Mouse (Mus musculus) R1 (cell line): ENCODE measurements around the gene Ppt2.

Source experiments
- DNase-seq: peaks from one replicate; pipeline ENCODE4 v3.0.0-alpha.2; 2018; ENCODE audit warnings: low read depth, low spot score

Ppt2 gene

DNA sequence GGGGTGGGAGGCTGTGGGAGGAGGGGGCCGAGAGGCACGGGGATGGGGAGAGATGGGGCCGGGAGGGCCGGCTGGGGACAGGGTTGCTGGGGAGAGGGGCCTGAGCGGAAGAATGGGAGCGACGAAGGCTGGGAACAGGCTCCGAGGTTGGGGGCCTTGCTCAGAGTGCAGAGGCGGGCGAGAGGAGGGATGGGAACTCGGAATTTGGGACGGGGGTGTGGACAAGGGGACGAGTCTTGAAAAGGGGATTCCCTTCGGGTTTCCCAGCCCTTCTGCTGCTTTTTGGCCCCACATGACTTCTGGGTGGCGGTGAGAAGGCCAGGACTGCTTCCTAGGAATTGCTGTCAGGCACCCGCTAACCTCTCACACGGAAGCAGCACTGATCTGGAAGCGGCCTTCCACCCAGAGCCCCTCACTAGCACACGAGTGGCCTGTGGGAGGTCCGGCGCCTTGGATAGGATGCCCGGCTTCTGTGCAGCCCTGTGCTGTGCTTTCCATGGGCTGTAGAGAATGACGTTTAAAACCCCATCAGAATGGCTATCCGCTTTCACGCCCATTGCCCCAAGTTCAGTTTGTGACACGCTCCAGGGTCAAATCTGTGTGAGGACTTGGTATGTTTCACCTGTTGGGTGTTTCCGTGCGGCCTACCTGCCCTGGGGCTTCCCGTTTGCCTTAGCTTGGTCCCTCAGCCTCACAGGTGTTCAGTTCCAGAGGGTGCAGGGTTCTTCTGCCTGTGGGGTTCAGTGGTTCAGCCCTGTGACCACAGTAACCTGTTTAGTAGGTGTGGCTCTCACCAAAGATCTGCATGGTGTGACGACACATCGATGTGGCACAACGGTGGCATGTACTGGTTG is 21.9 kb downstream of the Ppt2 start:
- DNase-seq = no peak

DNA sequence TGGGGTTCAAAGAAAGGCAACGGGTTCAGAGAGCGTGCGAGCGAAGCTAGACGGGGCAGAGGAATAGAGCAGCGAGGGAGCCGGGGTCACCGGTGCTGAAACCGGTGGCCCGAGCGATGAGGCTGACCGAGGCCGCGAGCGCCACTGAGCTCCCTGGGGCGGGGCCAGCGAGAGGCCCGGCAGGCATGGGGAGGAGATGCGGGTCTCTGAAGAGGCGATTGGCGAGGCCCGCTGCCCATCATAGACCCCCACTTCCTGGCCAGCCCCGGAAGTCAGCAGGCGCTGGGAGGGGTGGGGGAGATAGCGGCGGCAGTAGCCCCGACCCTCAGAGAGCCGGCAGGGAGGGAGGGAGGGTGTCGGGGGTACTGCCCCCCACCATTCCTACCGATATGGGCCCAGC is 22.7 kb downstream of the Ppt2 start:
- peak; percentile 96 for DNase-seq

DNA sequence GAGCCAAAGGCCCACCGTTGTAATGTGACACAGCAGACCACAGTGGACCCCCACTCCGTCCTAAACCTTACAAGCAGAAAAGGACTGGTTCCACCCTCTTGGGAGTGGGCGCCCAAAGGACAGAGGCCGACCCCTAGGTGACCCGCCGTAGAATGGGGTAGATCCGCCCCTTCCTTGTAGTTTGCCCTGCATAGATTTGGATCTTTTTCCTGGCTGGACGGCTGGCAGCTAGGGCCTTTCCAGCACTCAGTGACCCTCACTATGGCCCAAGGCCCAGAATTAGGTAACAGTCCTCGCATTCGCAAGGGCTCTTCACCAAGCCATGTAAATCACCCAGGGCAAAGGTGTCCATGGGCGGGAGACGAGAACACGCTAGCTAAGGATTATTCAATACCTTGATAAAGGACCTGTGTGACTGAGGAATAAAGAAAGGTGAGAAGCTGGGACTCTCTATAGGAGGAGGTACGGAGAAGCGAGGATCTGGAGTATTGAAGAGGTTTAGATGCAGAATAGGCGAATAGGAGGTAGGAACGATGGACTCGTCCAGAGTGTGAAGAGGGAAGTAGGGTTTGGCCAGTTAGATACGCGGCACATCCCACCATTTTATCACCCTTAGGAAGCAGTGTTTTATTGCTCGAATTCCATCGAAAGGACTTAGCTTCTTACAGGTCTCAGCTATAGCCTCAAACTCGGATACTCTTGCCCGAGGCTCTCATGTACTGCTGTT is 23.6 kb downstream of the Ppt2 start:
- no peak for DNase-seq

DNA sequence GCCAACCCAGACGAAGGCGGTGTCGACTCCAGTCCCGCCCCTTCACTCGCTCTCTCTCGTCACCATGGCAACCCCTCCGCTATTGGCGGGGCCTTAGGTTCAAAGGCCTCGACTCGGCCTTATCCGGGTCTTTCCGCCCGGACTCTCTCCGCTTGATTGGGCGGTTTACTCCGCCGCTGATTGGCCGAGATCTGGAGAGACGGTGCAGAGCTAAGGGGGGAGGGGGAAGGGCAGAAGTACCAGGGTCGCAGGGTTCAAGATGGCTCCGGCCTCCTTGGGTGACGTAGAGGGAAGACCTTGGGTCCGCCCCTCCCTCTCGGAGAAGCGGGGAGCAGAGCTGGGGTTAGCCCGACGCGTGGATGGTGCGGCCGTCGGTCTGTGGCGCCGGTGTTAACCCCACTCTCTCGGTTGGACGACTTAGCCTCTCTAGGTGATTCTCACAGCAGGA is 24.2 kb downstream of the Ppt2 start, which contains the start of gene Agpat1:
TSS of gene Agpat1 (plus strand) at position 202 of the 448 bp plus-strand sequence.
- peak; percentile 100 for DNase-seq

DNA sequence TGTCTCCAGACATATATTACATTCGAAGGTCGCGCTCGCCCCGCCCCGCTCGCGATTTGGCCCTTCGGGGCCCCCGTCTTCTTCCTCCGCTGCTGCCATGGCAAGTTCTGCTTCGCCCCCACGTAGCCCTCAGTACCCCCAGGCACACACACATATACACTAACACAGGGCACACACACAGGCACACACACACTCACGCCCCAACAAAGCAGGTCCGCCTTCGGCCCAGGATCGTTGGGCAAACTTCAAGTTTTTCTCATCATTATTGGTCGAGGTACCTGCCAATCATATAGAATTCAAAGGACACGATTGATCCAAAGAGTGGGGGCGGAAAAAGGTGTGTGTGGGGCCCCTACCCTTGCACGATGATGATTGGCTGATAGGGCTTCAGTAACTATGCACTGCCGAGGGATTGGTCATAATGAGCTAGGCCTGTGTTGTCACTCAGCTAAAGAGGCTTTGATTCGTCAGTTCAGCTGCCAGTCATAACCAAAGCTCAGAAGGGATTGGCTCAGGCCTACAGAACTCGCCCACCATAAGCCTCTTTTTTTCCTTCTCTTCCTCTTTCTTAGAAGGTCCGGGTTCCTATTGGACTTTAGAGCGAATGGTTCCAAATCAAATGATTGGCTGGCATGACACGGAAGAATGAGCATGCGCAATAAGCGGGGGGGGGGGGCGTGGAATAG is 24.8 kb downstream of the Ppt2 start, which contains the start of gene Rnf5:
TSS of gene Rnf5 (minus strand) at position 316 of the 686 bp plus-strand sequence.
- DNase-seq = peak; percentile 100

DNA sequence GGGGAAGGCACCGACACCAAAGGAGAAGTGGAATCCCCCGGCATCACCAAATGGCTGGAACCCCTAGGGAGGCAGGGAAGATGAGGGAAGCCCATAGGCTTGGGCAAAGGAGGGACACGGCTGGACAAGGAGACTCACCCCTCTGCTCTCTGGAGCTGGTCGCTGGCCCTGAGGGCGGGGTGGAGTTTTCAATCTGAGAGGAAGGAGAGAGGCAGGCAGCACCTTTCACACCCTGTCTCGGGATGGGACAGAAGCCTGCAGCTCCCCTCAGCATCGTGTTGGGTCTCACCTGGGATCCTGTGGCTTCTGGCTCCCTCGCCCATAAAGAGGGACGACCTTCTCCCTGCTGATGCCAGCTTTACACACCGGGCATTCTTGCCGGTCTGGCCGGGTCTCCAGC is 26.5 kb downstream of the Ppt2 start:
- DNase-seq = no peak

DNA sequence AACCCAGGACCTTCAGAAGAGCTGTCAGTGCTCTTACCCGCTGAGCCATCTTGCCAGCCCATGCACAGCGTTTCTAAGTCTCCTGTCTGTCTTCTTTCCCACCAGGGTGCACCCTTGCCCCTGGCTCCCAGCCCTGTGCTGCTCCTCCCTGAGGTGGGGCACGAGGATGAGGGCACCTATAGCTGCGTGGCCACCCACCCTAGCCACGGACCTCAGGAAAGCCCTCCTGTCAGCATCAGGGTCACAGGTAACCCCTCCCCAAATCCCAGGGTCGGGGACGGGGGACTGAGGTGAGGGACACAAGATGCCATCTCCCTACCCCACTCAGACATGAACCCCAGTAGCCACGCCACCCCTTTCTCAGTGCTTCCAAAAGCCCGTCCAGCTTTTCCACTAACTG is 28.4 kb downstream of the Ppt2 start:
- DNase-seq = no peak

DNA sequence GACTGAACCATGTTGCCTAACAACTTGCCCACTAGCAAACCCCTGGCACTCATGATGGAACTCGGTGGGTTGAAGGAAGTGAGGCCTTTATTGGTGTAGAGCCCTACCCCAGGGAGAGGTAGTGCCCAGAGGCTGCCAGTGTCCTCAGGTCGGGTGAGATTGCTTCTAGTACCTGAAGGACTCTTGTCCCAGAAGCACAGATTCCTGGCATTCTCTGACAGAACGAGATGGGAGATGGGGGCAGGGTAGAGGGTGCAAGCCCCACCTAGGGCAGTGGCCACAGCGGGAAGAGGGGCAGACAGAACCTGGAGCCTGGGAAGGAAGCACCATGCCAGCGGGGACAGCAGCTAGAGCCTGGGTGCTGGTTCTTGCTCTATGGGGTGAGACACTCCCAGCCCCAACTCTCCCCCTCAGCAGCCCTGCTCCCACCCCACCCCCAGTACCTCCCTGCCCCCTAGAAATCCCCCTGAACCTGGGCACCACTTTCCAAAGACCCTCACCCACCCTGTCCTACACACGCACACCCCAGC is 30.7 kb downstream of the Ppt2 start, which contains the start of gene Ager:
TSS of gene Ager (plus strand) at position 297 of the 530 bp plus-strand sequence.
- DNase-seq = no peak

DNA sequence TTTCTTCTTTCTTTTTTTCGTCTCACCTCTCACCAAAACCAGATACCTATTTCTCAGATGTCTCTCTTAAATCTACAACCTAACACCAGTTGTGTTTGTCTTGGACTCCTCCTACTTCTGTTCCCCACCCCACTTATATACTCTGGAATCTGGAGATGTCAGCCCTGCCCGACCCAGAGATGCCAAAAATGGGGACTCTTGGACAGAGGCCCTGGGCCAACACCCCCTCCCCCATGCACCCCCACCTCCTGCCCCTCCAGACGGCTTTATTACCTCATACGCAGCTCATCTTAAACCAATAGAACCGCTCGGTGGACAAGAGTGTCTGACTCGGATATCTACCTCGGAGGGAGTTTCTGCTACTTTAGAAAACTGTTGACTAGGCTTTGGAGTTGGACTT is 32.2 kb downstream of the Ppt2 start:
- DNase-seq = no peak

DNA sequence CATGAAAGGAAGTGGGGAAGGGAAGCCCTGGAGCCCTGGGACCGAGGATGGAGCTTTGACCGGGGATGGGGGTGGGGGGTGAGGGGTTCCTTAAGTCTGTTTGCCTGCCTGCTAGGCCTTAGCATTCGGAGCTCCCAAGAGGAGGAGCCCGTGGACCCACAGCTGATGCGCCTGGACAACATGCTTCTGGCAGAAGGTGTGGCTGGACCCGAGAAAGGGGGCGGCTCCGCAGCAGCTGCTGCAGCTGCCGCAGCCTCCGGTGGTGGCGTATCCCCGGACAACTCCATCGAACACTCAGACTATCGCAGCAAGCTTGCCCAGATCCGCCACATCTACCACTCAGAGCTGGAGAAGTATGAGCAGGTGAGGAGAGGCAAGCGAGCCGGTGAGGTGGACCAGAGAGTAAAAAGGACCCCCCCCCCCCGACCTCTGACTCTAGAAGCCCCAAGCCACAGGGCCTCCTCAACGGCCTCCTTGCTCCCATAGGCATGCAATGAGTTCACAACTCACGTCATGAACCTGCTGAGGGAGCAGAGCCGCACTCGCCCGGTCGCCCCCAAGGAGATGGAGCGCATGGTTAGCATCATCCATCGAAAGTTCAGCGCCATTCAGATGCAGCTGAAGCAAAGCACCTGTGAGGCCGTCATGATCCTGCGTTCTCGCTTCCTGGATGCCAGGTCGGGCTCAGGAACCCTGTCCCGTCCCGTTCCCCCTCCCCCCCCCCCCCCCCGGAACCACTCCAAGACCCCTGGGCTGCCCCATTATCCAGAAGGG is 34.4 kb downstream of the Ppt2 start:
- peak; percentile 38 for DNase-seq

DNA sequence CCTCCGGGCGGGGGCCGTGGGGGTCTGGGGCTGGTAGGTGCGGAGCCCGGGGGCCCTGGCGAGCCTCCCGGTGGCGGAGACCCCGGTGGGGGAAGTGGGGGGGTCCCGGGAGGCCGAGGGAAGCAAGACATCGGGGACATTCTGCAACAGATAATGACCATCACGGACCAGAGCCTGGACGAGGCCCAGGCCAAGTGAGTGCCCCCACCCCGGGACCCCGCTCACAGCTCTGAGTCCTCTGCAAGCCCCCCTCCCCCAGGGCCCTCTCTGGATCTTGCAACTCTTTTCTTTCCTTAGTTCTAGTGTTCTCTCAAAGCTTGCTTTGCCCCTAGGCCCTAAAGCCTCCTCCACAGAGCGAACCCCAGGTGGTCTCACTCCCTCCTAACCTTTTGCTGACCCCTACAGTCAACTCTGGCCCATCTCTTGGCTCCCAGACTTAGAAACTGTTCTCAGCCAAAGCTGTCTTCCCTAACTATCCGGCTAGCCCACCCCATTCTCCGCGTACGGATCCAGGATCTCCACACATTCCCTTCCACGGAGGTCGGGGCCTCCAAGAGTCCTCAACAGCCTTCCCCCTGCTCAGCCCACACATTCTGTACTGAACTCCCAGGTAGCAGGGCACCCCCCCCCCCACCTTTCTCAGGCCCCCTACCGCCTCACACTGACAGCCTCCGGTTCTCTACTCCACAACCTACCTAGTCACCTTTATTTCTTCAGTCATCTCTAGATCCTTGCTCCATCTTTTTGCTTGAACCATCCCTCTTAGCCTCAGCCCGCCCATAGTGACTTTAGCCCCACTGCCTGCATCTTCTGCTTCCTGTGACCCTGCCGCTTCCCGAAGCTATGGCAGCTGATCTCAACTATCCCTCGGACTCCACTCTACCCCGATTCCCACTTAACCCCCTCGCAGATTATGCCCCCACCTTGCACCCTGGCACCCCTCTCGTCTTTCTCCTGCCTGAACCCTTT is 35.4 kb downstream of the Ppt2 start:
- peak; percentile 79 for DNase-seq

DNA sequence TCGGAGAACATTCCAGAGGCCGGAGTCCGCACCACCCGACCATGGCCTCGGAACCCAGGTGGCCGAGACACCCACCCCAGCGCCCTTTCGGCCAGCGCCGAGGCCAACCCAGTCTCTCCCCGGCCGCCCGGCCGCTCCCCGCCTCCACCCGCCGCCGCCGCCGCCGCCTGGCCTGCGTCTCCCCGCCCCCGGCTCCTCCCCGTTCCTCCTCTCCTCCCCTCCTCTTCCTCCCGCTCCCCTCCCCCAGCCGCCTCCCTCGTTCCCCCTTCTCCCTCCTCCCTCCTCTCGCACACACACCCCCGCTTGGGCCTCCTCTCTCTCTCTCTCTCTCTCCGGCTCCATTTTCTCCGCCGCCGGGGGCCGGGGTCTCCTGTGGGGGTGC is 36.3 kb downstream of the Ppt2 start:
- peak; percentile 85 for DNase-seq

DNA sequence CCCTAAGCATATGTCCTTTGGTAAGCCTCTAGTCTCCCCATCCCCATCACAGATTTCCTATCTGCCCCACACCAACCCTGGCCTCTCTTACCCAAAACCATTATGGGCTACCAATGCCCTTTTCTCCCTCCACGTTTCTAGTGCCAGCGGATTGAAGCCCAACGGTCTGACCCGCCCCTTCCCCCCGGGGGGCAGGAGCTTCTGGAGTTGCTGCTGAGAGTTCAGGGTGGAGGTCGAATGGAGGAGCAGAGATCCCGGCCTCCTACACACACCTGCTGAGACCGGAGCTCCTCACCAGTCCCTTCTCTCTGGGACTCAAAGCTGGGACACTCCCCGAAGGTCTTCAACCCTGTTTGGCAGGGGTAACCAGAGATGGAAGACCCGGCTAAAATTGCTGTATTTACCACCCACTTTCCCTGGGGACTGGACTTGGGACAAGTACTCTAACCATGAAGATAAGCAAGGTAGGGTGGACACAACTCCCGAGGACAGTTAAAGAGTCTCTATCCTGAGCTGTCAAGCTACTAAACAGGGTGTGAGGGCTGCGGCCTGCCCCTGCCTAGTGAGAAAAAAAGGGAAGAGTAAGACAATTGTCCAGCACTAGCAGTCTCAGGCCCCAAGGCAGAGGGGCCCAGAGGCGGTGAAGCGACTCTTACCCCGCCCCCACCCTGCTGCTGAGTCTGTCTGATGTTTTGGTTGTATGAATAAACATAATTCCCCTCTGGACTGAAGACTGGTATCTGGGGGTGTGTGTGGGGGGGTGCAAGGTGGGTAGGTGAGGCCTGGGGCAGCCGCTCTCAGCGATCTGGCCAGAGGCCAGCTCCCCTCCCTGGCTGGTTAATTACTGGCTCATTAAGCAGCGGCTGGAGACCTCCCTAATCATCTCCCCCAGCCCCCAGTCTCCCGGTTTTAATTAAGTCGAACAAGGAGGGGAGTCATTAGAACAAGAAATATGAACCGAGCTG is 37.0 kb downstream of the Ppt2 start, which contains the start of gene Pbx2:
TSS of gene Pbx2 (plus strand) at position 238 of the 965 bp plus-strand sequence.
- DNase-seq = peak; percentile 41

DNA sequence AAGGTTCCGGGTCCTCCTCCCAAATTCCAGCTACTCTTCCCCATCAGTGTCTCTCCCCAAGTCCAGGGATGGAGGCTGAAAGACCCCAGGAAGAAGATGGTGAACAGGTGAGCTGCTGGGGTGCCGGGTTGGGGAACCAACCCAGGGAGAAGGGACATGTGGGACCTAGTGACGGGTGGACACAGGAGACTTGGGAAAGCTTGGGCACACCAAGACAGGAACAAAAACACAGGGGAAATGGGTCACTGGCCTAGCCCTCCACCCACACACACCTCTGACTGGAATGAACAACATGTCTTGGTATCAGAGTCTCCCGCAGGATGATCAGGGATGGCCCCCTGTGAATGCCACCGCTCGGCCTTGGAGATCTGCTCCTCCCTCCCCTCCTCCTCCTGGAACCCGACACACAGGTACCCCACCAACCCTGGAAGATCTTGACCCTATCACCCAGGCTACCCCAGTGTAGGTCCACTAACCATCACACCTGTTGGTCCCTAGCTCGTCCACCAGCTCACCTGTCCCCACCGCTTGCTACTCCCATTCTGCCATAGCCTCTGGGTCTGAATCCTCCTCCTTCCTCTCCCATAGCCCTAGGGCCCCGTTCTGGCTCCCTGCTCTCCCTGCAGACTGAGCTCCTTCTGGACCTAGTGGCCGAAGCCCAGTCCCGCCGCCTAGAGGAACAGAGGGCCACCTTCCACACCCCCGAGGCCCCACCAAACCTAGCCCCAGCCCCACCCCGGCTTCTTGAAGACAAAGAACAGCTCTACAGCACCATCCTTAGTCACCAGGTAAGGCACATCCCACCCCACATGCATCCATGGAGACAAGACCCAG is 37.9 kb downstream of the Ppt2 start:
- DNase-seq = no peak

DNA sequence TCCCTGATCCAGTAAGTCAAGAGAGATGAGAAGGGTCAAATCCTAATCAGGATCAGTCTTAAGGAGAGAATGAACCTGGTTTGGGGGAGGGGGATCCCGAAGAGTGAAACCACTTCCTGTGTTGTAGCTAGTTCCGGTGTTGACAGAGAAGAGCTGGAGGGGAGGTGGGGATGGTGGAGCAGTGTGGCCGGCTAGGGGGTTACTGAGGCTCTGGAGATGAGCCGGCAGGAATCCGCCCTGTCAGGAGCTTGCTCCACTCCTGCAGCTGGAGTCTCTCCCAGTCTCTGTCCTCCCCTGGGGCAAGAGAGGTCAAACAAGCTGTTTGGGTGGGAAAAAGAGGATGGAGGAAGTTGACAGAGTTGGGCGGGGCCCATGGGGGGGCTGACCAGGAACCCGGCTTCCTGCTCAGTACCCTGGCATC is 38.6 kb downstream of the Ppt2 start, which contains the start of gene Gpsm3:
TSS of gene Gpsm3 (plus strand) at position 126 of the 421 bp plus-strand sequence.
- DNase-seq = peak; percentile 68

DNA sequence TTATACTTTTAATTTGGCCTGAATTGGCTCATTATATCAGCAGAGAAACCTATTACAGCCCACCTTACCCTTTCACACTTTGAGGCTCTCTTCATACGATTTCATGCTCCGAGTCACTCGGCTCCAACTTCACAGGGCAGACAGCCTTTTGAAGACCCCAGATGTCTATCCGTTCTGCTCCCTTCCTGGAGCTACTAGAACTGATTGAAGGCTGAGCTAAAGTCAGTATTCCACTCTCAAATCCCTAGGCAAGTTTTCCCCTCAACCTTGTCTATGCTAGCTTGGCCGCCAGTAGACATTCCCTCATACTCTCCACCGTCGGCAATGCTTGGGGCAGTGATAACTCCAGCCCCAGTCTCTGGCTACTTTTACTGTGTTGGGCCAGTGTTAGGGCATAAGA is 39.1 kb downstream of the Ppt2 start:
- DNase-seq = no peak

DNA sequence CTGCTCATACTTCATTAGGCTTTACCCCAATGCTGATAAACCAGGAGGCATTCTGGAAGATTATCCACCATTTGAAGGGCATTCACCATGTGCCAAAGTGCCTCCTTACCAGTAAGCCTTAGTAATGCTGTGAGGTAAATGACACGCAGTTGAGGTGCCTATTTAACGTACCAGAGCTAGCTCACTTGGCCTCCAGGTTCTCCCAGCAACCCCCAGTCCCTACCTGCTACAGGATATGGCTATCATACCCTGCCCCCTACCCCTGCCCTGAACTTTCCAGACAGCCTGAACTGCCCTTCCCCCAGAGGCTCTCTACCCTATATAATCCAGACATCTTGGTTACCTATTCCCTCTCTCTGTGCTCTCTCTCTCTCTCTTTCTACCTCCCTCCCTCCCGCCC is 39.5 kb downstream of the Ppt2 start:
- DNase-seq = no peak
